Mouse (Mus musculus): ENCODE data around the gene Rapgef1. TPM values are rescaled to one million over a fixed set of nuclear protein-coding genes. Genes with fewer than 3 reads are reported as not detected.

Rapgef1 gene
- polyA plus RNA-seq (2012; rRNA removed; ENCODE audit: low replicate concordance): 19.4 and 22.6 TPM in 2 replicates

GRCm38 (mm10) chr2:29619484-29620300 is at the start of gene Rapgef1:
TSS of gene Rapgef1 (plus strand) at chr2:29619720.

GRCm38 (mm10) chr2:29751497-29751896 is 132.0 kb downstream of the Rapgef1 start, which contains the start of gene Gm13420:
TSS of gene Gm13420 (minus strand) at chr2:29751685.

GRCm38 (mm10) chr2:29787104-29787917 is 167.8 kb downstream of the Rapgef1 start, which contains the start of gene Coq4:
TSS of gene Coq4 (plus strand) at chr2:29787493.

GRCm38 (mm10) chr2:29787937-29788681 is 168.6 kb downstream of the Rapgef1 start, which contains the start of gene Trub2:
TSS of gene Trub2 (minus strand) at chr2:29788502.

Other genes with a start within 250 kb of the Rapgef1 start
- 0.70 and 2.1 TPM in 2 replicates for gene Gm13420, start 132.0 kb downstream of the Rapgef1 start, polyA plus RNA-seq (2012; rRNA removed; ENCODE audit: low replicate concordance)
- gene Gm13547, start 139.6 kb downstream of the Rapgef1 start, polyA plus RNA-seq (2012; rRNA removed; ENCODE audit: low replicate concordance): not detected in 2 replicates
- gene Coq4, start 167.8 kb downstream of the Rapgef1 start, polyA plus RNA-seq (2012; rRNA removed; ENCODE audit: low replicate concordance): 192 and 202 TPM in 2 replicates
- gene Trub2, start 168.8 kb downstream of the Rapgef1 start, polyA plus RNA-seq (2012; rRNA removed; ENCODE audit: low replicate concordance): 21.0 and 31.9 TPM in 2 replicates
- 251 and 1,003 TPM in 2 replicates for gene Slc27a4, start 182.9 kb downstream of the Rapgef1 start, polyA plus RNA-seq (2012; rRNA removed; ENCODE audit: low replicate concordance)
- gene Urm1, start 200.4 kb downstream of the Rapgef1 start, polyA plus RNA-seq (2012; rRNA removed; ENCODE audit: low replicate concordance): 51.0 and 51.8 TPM in 2 replicates
- 3.5 and 5.8 TPM in 2 replicates for gene Cercam, start 249.4 kb downstream of the Rapgef1 start, polyA plus RNA-seq (2012; rRNA removed; ENCODE audit: low replicate concordance)

Data from duodenum, adult 2 months (tissue).